Mouse (Mus musculus) lung, postnatal 0 days (tissue): Measurements from ENCODE around the gene Cnpy2.

Experiments used
- CTCF ChIP-seq: IDR thresholded peaks from 2 replicates; pipeline ENCODE4 v1.5.1; 2016; ENCODE audit warnings: antibody characterized with exemption, mild to moderate bottlenecking
- EP300 ChIP-seq: IDR thresholded peaks from 2 replicates; pipeline ENCODE4 v1.6.1; 2016; ENCODE audit warnings: antibody characterized with exemption, mild to moderate bottlenecking, control low read depth

GRCm38 (mm10) chr10:128310902-128311301 is 11.4 kb upstream of the Cnpy2 start:
- TF ChIP-seq CTCF: no peak
- no peak for TF ChIP-seq EP300
